Mouse (Mus musculus) c-Kit-negative CD71-positive TER-119-positive erythroid progenitor cells, embryonic 14.5 days (primary cell): Measurements from ENCODE around the gene Dnah3.

ENCODE experiments used
- DNase-seq: peaks from one replicate; pipeline ENCODE4 v3.0.0-alpha.2; 2013; ENCODE audit warnings: low read depth, low spot score

The Dnah3 gene

DNA sequence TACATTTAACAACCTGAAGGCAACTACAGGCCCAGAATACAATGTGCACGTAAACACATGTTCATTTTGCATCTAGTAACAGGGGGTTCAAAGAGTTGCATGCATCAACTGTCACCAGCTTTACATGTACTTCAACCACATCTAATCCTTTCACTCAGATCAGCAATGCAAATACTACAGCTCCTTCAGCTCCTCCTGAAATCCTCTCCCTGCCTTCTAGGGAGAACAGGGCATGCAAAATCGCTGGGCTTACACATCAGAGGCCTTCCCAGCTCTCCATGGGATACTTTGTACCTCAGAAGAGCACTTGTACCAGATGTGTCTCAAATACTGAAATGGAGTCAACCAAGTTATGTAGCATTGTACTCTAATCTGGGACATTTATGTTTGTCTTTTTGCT is 222.0 kb downstream of the Dnah3 start:
- no peak for DNase-seq
